Mouse (Mus musculus): Measurements from ENCODE around the gene Tapt1.

DNA sequence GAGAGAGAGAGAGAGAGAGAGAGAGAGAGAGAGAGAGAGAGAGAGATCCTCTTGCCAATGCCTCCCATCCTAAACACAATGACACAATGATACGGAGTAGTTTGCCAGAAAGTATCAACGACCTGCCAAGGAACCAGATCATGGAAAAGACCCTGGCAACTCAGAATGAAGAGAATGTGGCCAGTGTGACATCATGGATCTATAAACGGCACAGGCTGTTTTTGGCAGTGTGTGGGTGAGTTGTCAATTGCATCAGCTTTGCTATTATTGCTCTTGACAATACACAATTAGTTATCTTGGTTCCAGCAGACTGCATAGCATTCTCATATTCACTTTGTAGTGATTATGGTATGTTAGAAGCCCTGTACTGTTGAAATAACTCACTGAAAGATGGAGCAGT, 33.3 kb upstream of the Tapt1 start:
- TF ChIP-seq POLR2A (IDR thresholded peaks at IDR 0.05; ENCODE audit: extremely low read depth, insufficient read depth, low read length) (no peak), CTCF (IDR thresholded peaks at IDR 0.05; ENCODE audit: low read depth, low read length) (no peak)
